Mouse (Mus musculus): ENCODE measurements at regions not wholly inside any gene's neighbourhood (a gene's known extent, or its start where the extent isn't known, plus 50 kb on each side); places are given as distances from the start of the nearest gene placed in this dataset.

DNA sequence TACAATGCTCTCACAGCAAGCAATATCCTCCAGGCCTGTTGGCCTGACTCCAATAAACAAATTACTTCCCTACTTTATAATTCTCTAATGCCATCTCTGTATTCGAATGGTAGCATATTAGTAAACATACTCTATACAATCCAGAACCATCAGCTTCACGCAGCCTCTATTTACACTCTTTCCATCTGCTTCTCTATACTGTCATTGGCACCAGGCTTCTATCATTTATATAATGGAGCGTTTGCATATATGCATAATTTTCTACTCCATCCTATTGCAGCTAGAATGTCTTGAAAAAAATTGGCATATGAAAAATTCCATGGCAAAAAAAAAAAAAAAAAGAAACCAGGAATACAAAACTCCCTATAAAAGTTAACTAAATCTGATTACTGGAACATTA, 369.6 kb downstream of the Gm21833 start:
- TF ChIP-seq POLR2A (IDR thresholded peaks at IDR 0.05; ENCODE audit: borderline replicate concordance, extremely low read depth, insufficient read depth, insufficient read length, poor library complexity, severe bottlenecking) (no peak), CTCF (IDR thresholded peaks at IDR 0.05; ENCODE audit: borderline replicate concordance, extremely low read depth, insufficient read depth, insufficient read length) (no peak)
- DNase-seq (ENCODE audit: low read depth) = peak; percentile 33

All from brain, embryonic 14.5 days (tissue).